ENCODE assay signal across 1 mouse cellular context in genomic region chr19:7018546-7018945, GRCm38 (mm10).
TF ChIP-seq lines count a peak whose summit lies in the region.

No protein-coding gene starts in this region.

TF ChIP-seq in MEL, 35 proteins besides CTCF, POLR2A, EP300 and RAD21:
- TF ChIP-seq MAX (IDR thresholded peaks at IDR 0.05; ENCODE audit: low read length): no peak; the same call in 1 of the 2 replicates
- no peak for TF ChIP-seq POLR2AphosphoS2 (IDR thresholded peaks at IDR 0.05; ENCODE audit: low read length)
- TF ChIP-seq POLR2AphosphoS5 (IDR thresholded peaks at IDR 0.05; ENCODE audit: borderline replicate concordance, low read depth, low read length): no peak
- no peak for TF ChIP-seq TAL1 (IDR thresholded peaks at IDR 0.05; ENCODE audit: low read length)
- no peak for TF ChIP-seq ETS1 (IDR thresholded peaks at IDR 0.05; ENCODE audit: low read depth, low read length)
- TF ChIP-seq MYC (IDR thresholded peaks at IDR 0.05; ENCODE audit: low read depth, low read length): 0 out of 2 replicates have a peak, but pooled peaks have one; percentile 13
- TF ChIP-seq TCF12 (IDR thresholded peaks at IDR 0.05; ENCODE audit: low read depth, low read length): no peak
- TF ChIP-seq GABPA (IDR thresholded peaks at IDR 0.05; ENCODE audit: low read depth, low read length): no peak
- no peak for TF ChIP-seq USF2 (IDR thresholded peaks at IDR 0.05; ENCODE audit: borderline replicate concordance in 1 of 2, insufficient read depth in 1 of 2, low read depth in 1 of 2, low read length in 2 of 2)
- TF ChIP-seq MYB (IDR thresholded peaks at IDR 0.05; ENCODE audit: low read depth, low read length): no peak
- no peak for TF ChIP-seq JUND (IDR thresholded peaks at IDR 0.05; ENCODE audit: low read depth, low read length)
- 0 out of 2 replicates have a peak, but pooled peaks have one; percentile 12 for TF ChIP-seq MAZ (IDR thresholded peaks at IDR 0.05; ENCODE audit: low read depth, low read length)
- no peak for TF ChIP-seq ZMIZ1 (IDR thresholded peaks at IDR 0.05; ENCODE audit: low read depth, low read length)
- no peak for TF ChIP-seq NRF1 (IDR thresholded peaks at IDR 0.05; ENCODE audit: insufficient read depth, low read depth, low read length, poor library complexity, severe bottlenecking)
- no peak for TF ChIP-seq MEF2A (IDR thresholded peaks at IDR 0.05; ENCODE audit: extremely low read depth, insufficient replicate concordance, low read depth, low read length, poor library complexity, severe bottlenecking)
